Mouse (Mus musculus): ENCODE data around the gene Ttyh2.

The Ttyh2 gene

DNA sequence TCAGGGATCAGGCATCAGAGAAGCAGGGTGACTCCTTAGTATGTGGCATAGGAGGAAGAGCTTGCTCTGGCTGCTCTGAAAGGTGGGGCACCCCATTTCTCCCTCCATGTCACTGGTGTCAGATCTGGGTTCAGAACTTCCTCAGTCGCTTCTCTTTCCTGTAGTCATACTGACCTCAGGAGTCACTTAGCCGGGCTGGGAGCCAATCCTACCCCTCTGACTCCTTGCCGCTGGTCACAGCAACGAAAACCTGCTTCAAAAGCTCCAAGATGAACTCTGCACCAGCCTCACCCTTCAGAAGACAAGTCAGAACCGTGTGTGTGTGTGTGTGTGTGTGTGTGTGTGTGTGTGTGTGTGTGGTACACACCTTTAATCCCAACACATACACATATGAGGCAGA is 31.1 kb downstream of the Ttyh2 start:
- DNase-seq (ENCODE audit: low spot score in 2 of 2) = no peak

DNA sequence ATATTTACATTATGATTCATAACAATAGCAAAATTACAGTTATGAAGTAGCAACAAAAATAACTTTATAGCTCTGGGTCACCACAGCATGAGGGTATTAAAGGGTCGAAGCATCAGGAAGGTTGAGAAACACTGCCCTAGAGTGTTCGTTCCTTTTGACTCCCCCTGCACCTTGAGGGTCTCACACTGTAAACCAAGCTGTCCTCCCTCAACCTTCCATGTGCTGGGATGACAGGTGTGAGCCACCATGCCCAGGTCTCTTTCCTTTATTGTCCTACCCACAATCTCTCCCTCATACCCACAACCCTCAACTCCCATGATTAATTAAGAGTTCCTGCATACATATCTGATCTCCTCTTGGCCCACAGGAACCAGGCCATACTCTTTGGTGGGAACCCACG is 36.2 kb downstream of the Ttyh2 start:
- no peak for DNase-seq (ENCODE audit: low spot score in 2 of 2)

GRCm38 (mm10) chr11:114711861-114712260 is 36.6 kb downstream of the Ttyh2 start:
- no peak for DNase-seq (ENCODE audit: low spot score in 2 of 2)

- no peak for DNase-seq (ENCODE audit: low spot score in 2 of 2)
Observed at GRCm38 (mm10) chr11:114714526-114714925, 39.3 kb downstream of the Ttyh2 start.

DNA sequence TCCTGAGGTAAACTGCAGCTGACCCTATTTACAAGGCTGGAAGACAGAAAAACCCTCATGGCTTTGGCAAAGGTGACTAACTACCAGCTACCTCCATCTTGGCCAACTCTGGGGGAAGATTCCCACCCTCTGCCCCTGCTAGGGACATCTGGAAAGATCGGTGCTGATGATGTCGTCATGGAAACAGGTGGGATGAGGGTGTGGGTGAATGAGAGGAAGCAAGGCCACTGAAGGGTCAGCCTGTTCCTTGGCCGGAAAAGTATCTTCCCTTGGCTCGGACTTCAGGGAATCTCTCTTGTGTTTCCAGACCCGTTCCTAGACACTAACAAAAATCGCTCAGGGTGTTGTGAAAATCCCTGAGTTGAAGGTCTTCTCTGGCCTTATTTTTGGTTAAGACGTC is 40.3 kb downstream of the Ttyh2 start:
- DNase-seq (ENCODE audit: low spot score in 2 of 2) = no peak

GRCm38 (mm10) chr11:114720535-114720934 is 45.3 kb downstream of the Ttyh2 start:
- no peak for DNase-seq (ENCODE audit: low spot score in 2 of 2)

DNA sequence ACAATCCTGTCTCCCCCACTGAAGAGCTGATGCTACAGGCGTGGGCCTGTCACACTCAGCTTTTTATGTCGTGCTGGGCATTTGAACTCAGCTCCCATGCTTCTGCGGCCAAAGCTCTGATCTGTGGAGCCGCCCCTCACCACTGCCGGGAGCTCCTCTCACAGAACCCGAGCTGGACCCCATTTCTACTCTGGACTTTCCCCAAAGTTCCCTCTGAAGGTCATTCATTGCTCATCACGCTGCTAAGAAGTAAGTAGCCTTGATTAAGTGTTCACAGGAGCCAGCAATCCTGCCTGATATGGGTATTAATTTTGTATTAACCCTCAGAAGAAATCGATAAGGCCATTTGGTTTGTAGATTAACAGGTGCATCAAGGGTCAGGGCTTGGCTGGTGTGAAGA is 47.2 kb downstream of the Ttyh2 start:
- no peak for DNase-seq (ENCODE audit: low spot score in 2 of 2)

GRCm38 (mm10) chr11:114723030-114723429 is 47.8 kb downstream of the Ttyh2 start:
- DNase-seq (ENCODE audit: low spot score in 2 of 2) = no peak

GRCm38 (mm10) chr11:114724787-114725590 is 49.8 kb downstream of the Ttyh2 start:
- no peak for DNase-seq (ENCODE audit: low spot score in 2 of 2)

DNA sequence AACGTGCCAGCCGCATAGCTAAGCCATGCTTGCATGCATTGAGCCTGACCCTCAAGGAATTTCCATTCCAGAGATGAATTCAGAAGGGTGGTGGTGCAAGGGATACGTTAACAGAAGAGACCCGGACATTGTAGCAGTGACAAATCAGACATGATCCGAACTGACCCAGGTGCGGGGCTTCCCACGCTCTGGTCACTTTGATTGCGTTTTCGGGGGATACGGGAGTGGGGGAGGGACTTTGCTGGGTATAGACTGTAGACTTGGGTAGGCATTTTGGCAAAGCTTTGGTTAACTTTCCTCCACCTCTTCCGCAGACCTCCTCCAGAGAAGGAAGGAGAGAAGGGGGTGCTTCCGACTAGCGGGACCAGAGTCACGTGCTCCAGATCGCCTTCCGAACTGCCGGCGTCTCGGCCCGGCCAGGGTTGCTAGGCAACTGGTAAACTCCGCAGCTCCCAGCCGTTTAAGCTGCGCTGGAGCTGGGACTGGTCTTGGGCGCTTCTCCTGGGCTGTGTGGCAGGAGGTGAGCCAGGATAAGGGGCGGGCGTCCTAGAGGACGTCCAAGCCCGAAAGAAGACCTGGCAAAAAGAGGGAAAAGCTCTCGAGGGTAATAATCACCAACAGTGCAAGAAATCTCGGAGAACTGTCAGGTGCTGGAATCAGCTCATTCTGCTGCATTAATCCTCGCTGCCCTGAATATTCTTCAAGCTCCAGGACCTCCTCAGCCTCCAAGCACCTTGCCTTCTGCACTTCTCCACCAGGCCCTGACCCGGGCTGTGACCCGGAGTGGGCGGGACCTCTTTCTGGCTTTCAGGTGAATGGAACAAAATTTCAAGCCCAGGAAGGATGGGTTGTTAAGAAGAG is 52.0 kb downstream of the Ttyh2 start, which contains the start of gene Dnaic2:
Gene Dnaic2 (plus strand): TSS at position 444 of the 861 bp plus-strand sequence.
- peak; percentile 34 to 36 for DNase-seq (ENCODE audit: low spot score in 2 of 2)

GRCm38 (mm10) chr11:114727826-114728186 is 52.6 kb downstream of the Ttyh2 start:
- no peak for DNase-seq (ENCODE audit: low spot score in 2 of 2)

DNA sequence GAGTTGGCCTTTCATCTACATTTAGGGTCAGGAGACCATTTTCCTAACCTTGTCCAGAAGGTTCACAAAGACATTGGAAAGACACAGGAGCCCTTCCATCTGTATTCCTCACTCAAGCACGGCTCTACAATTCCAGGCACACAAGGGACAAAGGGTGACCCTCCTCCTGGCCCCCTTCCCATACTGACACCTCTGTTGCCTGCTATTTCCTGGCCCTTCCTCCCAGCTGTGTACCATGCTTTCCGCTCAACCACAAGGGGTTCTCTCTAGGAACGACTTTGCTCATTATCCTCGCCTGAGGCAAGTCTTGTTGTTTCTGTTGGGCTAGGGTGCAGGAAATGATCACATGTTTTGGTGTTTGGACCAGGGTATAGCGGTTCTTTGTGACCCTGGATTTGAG is 53.1 kb downstream of the Ttyh2 start:
- no peak for DNase-seq (ENCODE audit: low spot score in 2 of 2)

DNA sequence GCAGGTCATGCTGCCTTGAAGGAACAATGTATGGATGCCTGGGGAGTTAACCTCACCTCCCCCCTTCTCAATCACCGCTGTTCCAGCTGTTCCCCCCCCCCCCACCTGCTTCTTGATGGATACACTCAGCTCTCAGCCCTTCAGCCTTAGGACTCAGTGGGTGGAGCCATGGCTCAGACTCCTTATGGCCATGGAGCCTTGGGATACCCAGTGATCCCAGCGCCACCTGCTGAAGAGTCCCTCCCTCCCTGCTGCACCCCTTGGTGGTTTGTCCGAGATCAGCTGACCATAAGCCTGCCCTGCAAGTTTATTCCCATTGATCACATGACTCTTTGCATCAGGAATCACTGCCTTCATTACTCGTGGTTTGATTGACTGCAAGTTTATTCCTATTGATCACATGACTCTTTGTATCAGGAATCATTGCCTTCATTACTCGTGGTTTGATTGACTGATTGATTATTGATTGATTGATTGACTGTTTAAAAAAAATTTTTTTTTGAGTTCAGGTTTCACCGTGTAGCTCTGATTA is 54.7 kb downstream of the Ttyh2 start:
- no peak for DNase-seq (ENCODE audit: low spot score in 2 of 2)

GRCm38 (mm10) chr11:114731711-114732110 is 56.5 kb downstream of the Ttyh2 start:
- no peak for DNase-seq (ENCODE audit: low spot score in 2 of 2)

- no peak for DNase-seq (ENCODE audit: low spot score in 2 of 2)
Observed at GRCm38 (mm10) chr11:114732890-114733289, 57.7 kb downstream of the Ttyh2 start.

DNA sequence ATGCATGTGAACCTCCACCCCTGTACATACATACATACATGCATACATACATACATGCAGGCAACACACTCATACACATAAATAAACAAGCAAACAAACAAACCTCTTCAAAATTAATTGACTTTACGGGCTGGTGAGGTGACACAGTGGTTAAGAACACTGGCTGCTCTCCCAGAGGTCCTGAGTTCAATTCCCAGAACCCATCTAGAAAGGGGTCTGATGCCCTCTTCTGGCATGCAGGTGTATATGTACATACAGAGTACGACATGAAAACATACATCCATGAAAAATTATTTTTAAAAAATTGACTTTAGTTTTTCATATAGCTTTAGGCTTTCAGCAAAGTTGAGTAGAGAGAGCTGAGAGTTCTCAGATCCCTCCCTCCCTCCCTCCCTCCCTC is 60.9 kb downstream of the Ttyh2 start:
- no peak for DNase-seq (ENCODE audit: low spot score in 2 of 2)

- no peak for DNase-seq (ENCODE audit: low spot score in 2 of 2)
Observed at GRCm38 (mm10) chr11:114736913-114737624, 61.8 kb downstream of the Ttyh2 start.

GRCm38 (mm10) chr11:114740598-114740997 is 65.4 kb downstream of the Ttyh2 start:
- peak; percentile 69 to 77 for DNase-seq (ENCODE audit: low spot score in 2 of 2)

DNA sequence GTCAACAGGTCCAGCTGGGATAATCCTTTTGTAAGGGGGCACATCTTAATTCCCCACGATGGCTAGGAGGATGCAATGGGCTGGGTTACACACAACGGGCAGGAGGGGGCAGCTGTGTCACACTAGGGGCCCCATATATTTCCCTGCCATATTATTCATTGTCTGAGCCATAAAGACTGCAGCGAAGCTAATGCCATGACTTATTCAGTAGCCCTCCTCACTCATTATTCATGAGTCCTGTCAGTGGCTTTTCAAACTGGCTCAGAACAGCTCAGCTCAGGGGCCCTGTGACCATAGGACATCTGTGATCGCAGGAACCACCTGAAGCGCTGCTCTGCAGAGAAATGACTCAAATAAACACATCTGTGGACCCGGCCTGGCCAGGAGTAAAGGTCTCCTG is 66.2 kb downstream of the Ttyh2 start:
- no peak for DNase-seq (ENCODE audit: low spot score in 2 of 2)

GRCm38 (mm10) chr11:114745134-114745533 is 69.9 kb downstream of the Ttyh2 start:
- peak; percentile 81 to 85 for DNase-seq (ENCODE audit: low spot score in 2 of 2)

DNA sequence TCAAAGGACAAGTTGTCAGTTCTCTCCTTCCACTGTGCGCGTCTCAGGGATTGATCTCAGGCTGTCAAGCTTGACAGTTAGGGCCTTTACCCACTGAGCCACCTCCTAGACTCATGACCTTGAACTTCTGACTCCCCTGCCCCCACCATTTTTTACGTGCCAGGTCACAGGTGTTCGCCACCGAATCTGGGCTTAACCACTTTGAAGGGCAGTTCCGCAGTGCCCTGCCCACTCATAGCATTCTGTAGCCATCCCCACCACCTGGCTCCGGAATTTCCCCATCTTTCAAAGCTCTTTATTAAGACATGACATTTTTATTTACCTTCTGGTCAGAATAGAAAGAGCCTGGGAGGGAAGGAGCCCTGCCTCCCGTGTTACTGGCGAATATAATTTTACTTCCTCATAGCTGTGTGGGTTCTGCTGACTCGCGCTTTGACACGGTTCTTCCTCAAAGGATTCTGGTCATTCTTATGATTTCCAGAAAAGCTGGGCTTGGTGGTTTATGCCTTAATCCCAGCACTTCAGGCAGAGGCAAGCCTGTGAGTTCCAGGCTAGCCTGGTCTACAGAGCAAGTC is 72.4 kb downstream of the Ttyh2 start:
- DNase-seq (ENCODE audit: low spot score in 2 of 2) = no peak

All from spleen, postnatal 36 days (tissue).